ENCODE assay signal across 9 mouse cellular contexts in the genomic region with DNA sequence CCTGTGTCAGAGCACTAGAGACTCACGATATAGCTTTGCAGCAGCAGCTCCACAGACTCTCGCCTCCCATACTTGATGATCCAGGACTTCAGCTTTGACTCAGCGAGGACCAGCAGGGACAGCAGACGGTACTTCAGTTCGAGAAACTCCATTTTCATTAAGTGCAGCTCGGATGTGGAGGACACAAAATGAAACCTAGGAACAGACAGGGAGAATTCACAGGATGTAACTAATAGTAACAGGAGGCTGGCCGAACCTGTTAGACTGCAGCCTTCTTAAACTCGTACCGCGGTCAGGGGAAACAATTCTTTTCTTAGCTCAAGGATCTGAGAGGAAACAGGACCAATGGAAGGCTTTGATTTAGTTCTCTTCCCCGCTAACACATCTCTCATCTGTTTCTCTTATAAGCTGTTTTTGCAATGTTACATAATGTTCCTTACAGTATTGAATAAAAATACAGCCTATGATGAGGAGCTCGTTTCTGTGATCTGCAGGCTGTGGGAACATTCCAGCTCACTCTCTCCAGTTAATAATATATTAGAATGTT.
DNase-seq lines count a peak whose midpoint lies in the region; ATAC-seq and TF ChIP-seq lines count a peak whose summit lies in the region.
"Had no signal": no experiment of that assay in that cellular context is flagged by ENCODE, and none has a peak within 500 bp of the region (broad histone marks: within the 10 kb centered on the region; RNA-seq: fewer than 3 reads in every experiment).

No protein-coding gene starts in this region.

- TF ChIP-seq CTCF in kidney, postnatal 0 days (IDR thresholded peaks at IDR 0.05; ENCODE audit: low read depth) = no peak
- TF ChIP-seq CTCF in olfactory bulb, adult 2 months (IDR thresholded peaks at IDR 0.05; ENCODE audit: insufficient read depth, low read depth, low read length) = no peak
- no peak for TF ChIP-seq CTCF in hindbrain, postnatal 0 days (IDR thresholded peaks at IDR 0.05; ENCODE audit: low read depth)

- no peak for TF ChIP-seq POLR2A in olfactory bulb, adult 2 months (IDR thresholded peaks at IDR 0.05; ENCODE audit: insufficient read depth, low read depth, low read length)

- H3K27ac ChIP-seq in kidney, postnatal 0 days = no peak overlapping the region
- H3K27ac ChIP-seq in kidney, embryonic 14.5 days (ENCODE audit: low read depth, low read length) = no peak overlapping the region
- no peak overlapping the region for H3K27ac ChIP-seq in embryonic facial prominence, embryonic 13.5 days
- peak overlapping the region; percentile 76 for H3K27ac ChIP-seq in olfactory bulb, adult 2 months (ENCODE audit: insufficient read depth, low read depth, low read length)
- H3K27ac ChIP-seq in hindbrain, postnatal 0 days = no peak overlapping the region

- H3K4me1 ChIP-seq in kidney, postnatal 0 days (replicated peaks; ENCODE audit: insufficient read depth, low read length) = no peaks in the 10 kb centered on the region
- H3K4me1 ChIP-seq in kidney, embryonic 14.5 days (ENCODE audit: control insufficient read depth, insufficient read depth, low read length) = no peaks in the 10 kb centered on the region
- no peaks in the 10 kb centered on the region for H3K4me1 ChIP-seq in embryonic facial prominence, embryonic 13.5 days
- peaks cover 10% of the 10 kb centered on the region for H3K4me1 ChIP-seq in olfactory bulb, adult 2 months (ENCODE audit: control insufficient read depth, insufficient read depth, low read length)
- no peaks in the 10 kb centered on the region for H3K4me1 ChIP-seq in hindbrain, postnatal 0 days (ENCODE audit: insufficient read depth, low read length)

- ATAC-seq in kidney, postnatal 0 days (replicated peaks; ENCODE audit: low FRiP score, low read depth) = no peak
- no peak for ATAC-seq in kidney, embryonic 14.5 days (ENCODE audit: low FRiP score, low TSS enrichment)
- ATAC-seq in embryonic facial prominence, embryonic 13.5 days (ENCODE audit: insufficient number of reproducible peaks, insufficient read depth, low FRiP score, low TSS enrichment, low read depth) = no peak
- no peak for ATAC-seq in activated CD4-positive, CD25-positive, alpha-beta regulatory T cell, adult 4 months
- ATAC-seq in hindbrain, postnatal 0 days = no peak

- DNase-seq in kidney, postnatal 0 days (ENCODE audit: low spot score) = no peak
- DNase-seq in kidney, postnatal 14 days = peak; percentile 7
- no peak for DNase-seq in hindbrain, postnatal 0 days (ENCODE audit: low spot score)
- DNase-seq: embryo, embryonic 11 days; thymus, postnatal 14 days had no signal

- H3K4me3 ChIP-seq in kidney, postnatal 0 days (replicated peaks; ENCODE audit: low read depth, low read length) = no peak overlapping the region
- no peak overlapping the region for H3K4me3 ChIP-seq in kidney, embryonic 14.5 days (ENCODE audit: low read length)
- no peak overlapping the region for H3K4me3 ChIP-seq in embryonic facial prominence, embryonic 13.5 days
- peak overlapping the region; percentile 51 for H3K4me3 ChIP-seq in olfactory bulb, adult 2 months (ENCODE audit: insufficient read depth, low read depth, low read length)
- no peak overlapping the region for H3K4me3 ChIP-seq in hindbrain, postnatal 0 days (ENCODE audit: low read length)

- WGBS in kidney, postnatal 0 days = 58% methylated on average over 12 of the region's 12 CpGs
- 61% methylated on average over 12 of the region's 12 CpGs for WGBS in kidney, embryonic 14.5 days
- 53% methylated on average over 12 of the region's 12 CpGs for WGBS in embryonic facial prominence, embryonic 13.5 days
- 19% methylated on average over 12 of the region's 12 CpGs for WGBS in olfactory bulb, adult 2 months
- WGBS in hindbrain, postnatal 0 days = 67% methylated on average over 12 of the region's 12 CpGs

- no peaks in the 10 kb centered on the region for H3K36me3 ChIP-seq in kidney, postnatal 0 days (ENCODE audit: insufficient read depth, low read length)
- H3K36me3 ChIP-seq in kidney, embryonic 14.5 days (ENCODE audit: control insufficient read depth, insufficient read depth, low read length) = no peaks in the 10 kb centered on the region
- no peaks in the 10 kb centered on the region for H3K36me3 ChIP-seq in embryonic facial prominence, embryonic 13.5 days
- H3K36me3 ChIP-seq in hindbrain, postnatal 0 days (ENCODE audit: insufficient read depth, low read length) = no peaks in the 10 kb centered on the region

- 0 out of 2 replicates have a peak overlapping the region, but pooled peaks have one; percentile 35 for H3K9ac ChIP-seq in kidney, postnatal 0 days (ENCODE audit: low read depth, low read length)
- H3K9ac ChIP-seq in kidney, embryonic 14.5 days (ENCODE audit: low read depth, low read length) = no peak overlapping the region
- H3K9ac ChIP-seq in embryonic facial prominence, embryonic 13.5 days = no peak overlapping the region
- H3K9ac ChIP-seq in hindbrain, postnatal 0 days (replicated peaks; ENCODE audit: low read length) = no peak overlapping the region

- H3K27me3 ChIP-seq in kidney, postnatal 0 days (ENCODE audit: insufficient read depth, low read length) = no peaks in the 10 kb centered on the region
- H3K27me3 ChIP-seq in kidney, embryonic 14.5 days (ENCODE audit: control insufficient read depth, insufficient read depth, low read length) = no peaks in the 10 kb centered on the region
- H3K27me3 ChIP-seq in embryonic facial prominence, embryonic 13.5 days = no peaks in the 10 kb centered on the region
- H3K27me3 ChIP-seq in hindbrain, postnatal 0 days (ENCODE audit: insufficient read depth, low read length) = no peaks in the 10 kb centered on the region

- H3K9me3 ChIP-seq in kidney, postnatal 0 days (replicated peaks; ENCODE audit: low read length) = no peaks in the 10 kb centered on the region
- H3K9me3 ChIP-seq in kidney, embryonic 14.5 days (ENCODE audit: control insufficient read depth, low read length) = no peaks in the 10 kb centered on the region
- H3K9me3 ChIP-seq in embryonic facial prominence, embryonic 13.5 days = no peaks in the 10 kb centered on the region
- no peaks in the 10 kb centered on the region for H3K9me3 ChIP-seq in hindbrain, postnatal 0 days (ENCODE audit: low read length)

- H3K4me2 ChIP-seq in kidney, postnatal 0 days (ENCODE audit: low read length) = peak overlapping the region; percentile 28
- no peak overlapping the region for H3K4me2 ChIP-seq in kidney, embryonic 14.5 days (replicated peaks; ENCODE audit: low read depth, low read length)
- H3K4me2 ChIP-seq in embryonic facial prominence, embryonic 13.5 days = 0 out of 2 replicates have a peak overlapping the region, but pooled peaks have one; percentile 7
- H3K4me2 ChIP-seq in hindbrain, postnatal 0 days (ENCODE audit: low read depth, low read length) = no peak overlapping the region

Comparison
In these comparisons a context has a peak if more than half of its experiments do, and no peak if none do; other contexts are left out.
1. H3K4me2 ChIP-seq: peak in kidney, postnatal 0 days (single experiment) and embryonic facial prominence, embryonic 13.5 days (single experiment); none in kidney, embryonic 14.5 days (single experiment) and hindbrain, postnatal 0 days (single experiment).